Mouse (Mus musculus) hindbrain, embryonic 15.5 days (tissue): ENCODE results near the gene Slc25a39. TPM values are rescaled to one million over a fixed set of nuclear protein-coding genes. Genes with fewer than 3 reads are reported as not detected.
"Not testable (repeated sequence)": the region's sequence is repeated elsewhere in the genome, so short reads cannot be mapped to it uniquely, and the experiment has no call there.

ENCODE experiments used
- ATAC-seq: fragments of 200-750 bp; cut with Nextera tagmentation; 2 replicates; pipeline ENCODE4 v1.8.0; 2017; ENCODE audit warnings: low read depth, moderate number of reproducible peaks, moderate TSS enrichment; ENCODE audit not compliant: low FRiP score
- H3K27ac ChIP-seq: fragments of 300-500 bp; sonication (generic); replicated peaks from 2 replicates; pipeline ENCODE4 v1.5.1; 2015; ENCODE audit warnings: mild to moderate bottlenecking, inconsistent platforms
- H3K27me3 ChIP-seq: fragments of 300-500 bp; sonication (generic); 2 replicates; pipeline ENCODE4 v1.6.1; 2015; ENCODE audit warnings: control low read depth, inconsistent platforms
- H3K36me3 ChIP-seq: fragments of 300-500 bp; sonication (generic); 2 replicates; pipeline ENCODE4 v1.6.1; 2015; ENCODE audit warnings: control low read depth, inconsistent platforms
- H3K4me1 ChIP-seq: fragments of 300-500 bp; sonication (generic); replicated peaks from 2 replicates; pipeline ENCODE4 v1.6.1; 2015; ENCODE audit warnings: control low read depth, inconsistent platforms
- H3K4me2 ChIP-seq: fragments of 300-500 bp; sonication (generic); 2 replicates; pipeline ENCODE4 v1.6.1; 2015; ENCODE audit warnings: moderate library complexity, mild to moderate bottlenecking, inconsistent platforms
- H3K4me3 ChIP-seq: fragments of 300-500 bp; sonication (generic); 2 replicates; pipeline ENCODE4 v1.5.1; 2015; ENCODE audit warnings: mild to moderate bottlenecking, inconsistent platforms
- H3K9ac ChIP-seq: fragments of 300-500 bp; sonication (generic); 2 replicates; pipeline ENCODE4 v1.6.1; 2015; ENCODE audit warnings: inconsistent platforms
- H3K9me3 ChIP-seq: fragments of 300-500 bp; sonication (generic); 2 replicates; pipeline ENCODE4 v1.6.1; 2016; ENCODE audit warnings: control low read depth, inconsistent platforms
- WGBS: fragments of 180-500 bp; shearing (Covaris S2); methylation state at CpG from one replicate; pipeline ENCODE4 v1.1.7; 2015; 5-methylcytosine and 5-hydroxymethylcytosine counted together
- polyA plus RNA-seq: library from polyadenylated mRNA; unstranded; fragments of >200 nt; fragmentation: Nextera tagmentation; extraction: Ambion mirVana; gene quantifications from 2 replicates; pipeline ENCODE4 v1.2.1, GENCODE M21; 2015

Slc25a39 gene
- polyA plus RNA-seq, 1 experiment from 2014 or later, result 168 TPM

DNA sequence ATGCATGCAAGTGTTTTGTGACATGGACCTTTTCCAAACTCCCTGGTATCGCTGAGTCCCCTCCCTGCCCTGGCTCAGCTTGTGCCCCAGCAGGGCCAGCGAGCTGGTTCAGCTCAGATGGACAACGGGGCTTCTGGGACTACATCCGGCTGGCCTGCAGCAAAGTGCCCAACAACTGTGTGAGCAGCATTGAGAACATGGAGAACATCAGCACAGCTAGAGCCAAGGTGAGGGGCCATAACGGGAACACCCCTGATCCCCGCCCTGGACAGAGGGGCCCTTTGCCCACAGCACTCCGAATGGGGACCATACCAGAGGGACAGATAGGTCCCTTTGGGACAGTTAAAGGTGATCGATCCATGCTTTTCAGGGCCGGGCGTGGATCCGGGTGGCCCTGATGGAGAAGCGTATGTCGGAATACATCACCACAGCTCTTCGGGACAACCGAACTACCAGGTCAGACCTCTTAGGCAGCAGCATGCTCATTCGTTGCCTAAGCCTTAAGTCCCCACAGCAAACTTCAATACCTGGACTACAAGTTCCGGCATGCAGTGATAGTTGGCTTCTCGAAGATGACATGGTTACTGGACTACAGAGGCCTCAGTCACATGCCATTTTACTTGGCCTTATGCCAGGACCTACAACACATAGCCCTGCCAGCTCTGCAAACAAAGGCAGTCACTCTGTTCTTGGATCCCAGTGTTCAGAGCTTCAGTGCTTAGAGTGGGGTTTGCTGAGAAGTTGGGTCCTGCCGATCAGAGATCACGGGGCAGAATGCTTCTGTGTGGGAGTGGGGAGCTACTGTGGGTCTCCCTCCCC lies 9.5 kb downstream of the Slc25a39 start:
- Histone ChIP-seq H3K27ac (no peak overlapping the region), H3K27me3 (no peaks in the 10 kb centered on the region), H3K9ac (0 out of 2 replicates have a peak overlapping the region, but pooled peaks have one; percentile 3), H3K4me1 (peaks cover 58% of the 10 kb centered on the region), H3K36me3 (peaks cover 30% of the 10 kb centered on the region), H3K4me3 (no peak overlapping the region), H3K4me2 (no peak overlapping the region), H3K9me3 (no peaks in the 10 kb centered on the region)
- 74% methylated on average over 20 of the region's 20 CpGs for WGBS
- no peak for ATAC-seq

DNA sequence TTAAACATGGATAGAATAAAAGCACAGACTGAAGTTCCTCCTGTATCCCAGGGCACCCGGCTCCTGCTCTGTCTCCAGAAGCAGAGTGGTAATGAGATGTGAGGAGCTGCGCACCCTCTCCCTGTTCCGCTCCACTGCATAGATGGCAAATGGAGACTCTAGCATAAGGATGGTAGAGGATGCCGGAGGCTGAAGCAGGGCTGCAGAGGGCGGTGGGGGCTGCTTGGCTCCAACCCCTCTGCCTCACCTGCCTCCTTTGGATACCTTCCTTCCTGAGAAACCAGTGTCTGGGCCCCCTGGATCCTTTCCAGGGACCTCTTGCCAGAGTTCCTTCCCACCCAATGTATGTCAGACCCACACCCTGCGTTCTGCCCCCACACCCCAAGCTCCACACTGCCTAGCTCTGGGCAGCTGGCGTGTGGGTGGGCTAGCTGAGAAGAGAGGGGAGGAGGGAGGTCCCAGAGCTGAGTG lies 11.0 kb downstream of the Slc25a39 start:
- Histone ChIP-seq H3K4me1 (peaks cover 67% of the 10 kb centered on the region), H3K4me2 (peak overlapping the region; percentile 96), H3K36me3 (peaks cover 19% of the 10 kb centered on the region), H3K9ac (peak overlapping the region; percentile 39), H3K27ac (no peak overlapping the region), H3K4me3 (peak overlapping the region; percentile 90), H3K27me3 (no peaks in the 10 kb centered on the region), H3K9me3 (no peaks in the 10 kb centered on the region)
- no peak for ATAC-seq
- WGBS, result 50% methylated on average over 7 of the region's 7 CpGs

DNA sequence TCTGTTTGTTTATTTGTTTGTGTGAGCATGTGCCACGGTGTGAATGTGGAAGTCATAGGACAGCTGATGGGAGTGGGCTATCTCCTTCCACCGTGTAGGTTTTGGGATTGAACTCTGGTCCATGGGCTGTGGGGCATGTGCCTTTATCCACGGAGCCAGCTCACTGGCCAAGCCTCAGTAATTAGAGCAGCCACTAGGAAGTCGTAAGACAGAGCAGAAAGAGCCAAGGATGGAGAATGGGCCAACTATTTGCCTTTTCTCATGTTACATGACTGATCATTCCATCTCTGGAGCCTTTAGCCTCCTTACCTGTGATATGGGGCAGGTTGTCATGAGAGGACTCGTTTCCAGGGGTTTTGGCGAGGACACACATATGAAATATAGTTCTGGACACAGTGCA lies 11.5 kb downstream of the Slc25a39 start:
- H3K9ac ChIP-seq, result peak overlapping the region; percentile 39
- no peaks in the 10 kb centered on the region for H3K9me3 ChIP-seq
- H3K36me3 ChIP-seq, result peaks cover 19% of the 10 kb centered on the region
- ATAC-seq, result no peak
- no peak overlapping the region for H3K27ac ChIP-seq
- peak overlapping the region; percentile 90 for H3K4me3 ChIP-seq
- 55% methylated on average over 6 of the region's 6 CpGs for WGBS
- peaks cover 67% of the 10 kb centered on the region for H3K4me1 ChIP-seq
- no peaks in the 10 kb centered on the region for H3K27me3 ChIP-seq
- H3K4me2 ChIP-seq, result peak overlapping the region; percentile 96

DNA sequence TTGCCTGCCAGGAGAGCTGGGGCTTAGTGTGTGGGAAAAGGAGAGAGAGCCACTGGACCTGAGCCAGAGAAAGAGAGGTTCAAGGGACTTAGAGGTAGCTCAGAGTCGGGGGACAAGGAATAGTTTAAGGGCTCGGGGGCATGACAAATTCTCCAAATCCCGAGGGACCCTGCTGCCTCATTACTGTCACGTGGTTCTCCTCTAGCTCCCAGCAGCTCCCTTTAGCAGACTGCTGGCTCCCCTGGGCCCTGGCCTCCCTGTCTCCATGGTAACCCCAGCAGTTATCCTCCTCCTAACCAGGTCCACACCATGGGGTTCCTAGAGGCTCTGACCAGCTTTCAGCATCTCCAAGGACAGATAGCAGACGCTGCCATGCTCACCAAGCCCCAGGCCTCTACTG lies 12.5 kb downstream of the Slc25a39 start:
- no peaks in the 10 kb centered on the region for H3K27me3 ChIP-seq
- H3K36me3 ChIP-seq, result peaks cover 10% of the 10 kb centered on the region
- WGBS, result 0% methylated on average over 5 of the region's 5 CpGs
- peak overlapping the region; percentile 90 for H3K4me3 ChIP-seq
- peak overlapping the region; percentile 96 for H3K4me2 ChIP-seq
- peak overlapping the region; percentile 98 for H3K27ac ChIP-seq
- no peak for ATAC-seq
- H3K9me3 ChIP-seq, result no peaks in the 10 kb centered on the region
- peaks cover 67% of the 10 kb centered on the region for H3K4me1 ChIP-seq
- peak overlapping the region; percentile 81 for H3K9ac ChIP-seq

DNA sequence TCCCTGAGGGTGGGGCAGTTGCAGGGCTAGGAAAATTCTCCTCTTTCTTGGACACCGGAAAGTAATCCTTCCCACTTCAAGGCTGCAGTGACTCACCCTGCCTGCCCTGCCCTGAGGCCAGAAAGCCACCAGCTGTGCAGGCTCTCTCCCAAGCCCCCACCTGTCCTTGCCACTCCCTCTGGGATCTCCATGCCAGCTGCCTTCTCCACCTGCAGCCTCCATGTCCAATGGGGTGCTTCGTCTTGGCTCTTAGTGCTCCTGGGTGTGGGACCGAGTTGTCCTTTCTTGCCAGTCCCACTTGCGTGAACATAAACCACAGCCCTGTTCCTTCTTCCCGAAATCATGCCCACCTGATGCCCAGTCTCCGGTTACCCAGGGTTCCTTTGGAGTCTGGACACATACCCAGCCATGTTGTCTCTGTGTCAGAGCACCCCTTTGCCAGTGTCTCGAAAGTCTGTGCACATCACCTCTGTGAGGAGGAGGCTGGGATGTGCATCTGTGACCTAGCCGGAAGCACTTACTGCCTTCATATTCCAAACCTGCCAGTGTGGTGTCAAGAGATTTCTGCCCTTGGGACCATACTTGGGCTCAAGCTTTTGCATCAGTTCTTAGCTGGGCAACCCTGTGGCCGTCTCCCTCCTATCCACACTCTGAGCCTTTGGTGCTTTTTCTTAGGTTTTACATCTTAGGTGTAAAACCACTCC lies 13.2 kb downstream of the Slc25a39 start:
- H3K9me3 ChIP-seq, result no peaks in the 10 kb centered on the region
- no peak for ATAC-seq
- peak overlapping the region; percentile 98 for H3K27ac ChIP-seq
- peaks cover 65% of the 10 kb centered on the region for H3K4me1 ChIP-seq
- H3K36me3 ChIP-seq, result peaks cover 8% of the 10 kb centered on the region
- no peaks in the 10 kb centered on the region for H3K27me3 ChIP-seq
- H3K4me2 ChIP-seq, result peak overlapping the region; percentile 96
- WGBS, result 53% methylated on average over 9 of the region's 9 CpGs
- peak overlapping the region; percentile 90 for H3K4me3 ChIP-seq
- H3K9ac ChIP-seq, result peak overlapping the region; percentile 81

DNA sequence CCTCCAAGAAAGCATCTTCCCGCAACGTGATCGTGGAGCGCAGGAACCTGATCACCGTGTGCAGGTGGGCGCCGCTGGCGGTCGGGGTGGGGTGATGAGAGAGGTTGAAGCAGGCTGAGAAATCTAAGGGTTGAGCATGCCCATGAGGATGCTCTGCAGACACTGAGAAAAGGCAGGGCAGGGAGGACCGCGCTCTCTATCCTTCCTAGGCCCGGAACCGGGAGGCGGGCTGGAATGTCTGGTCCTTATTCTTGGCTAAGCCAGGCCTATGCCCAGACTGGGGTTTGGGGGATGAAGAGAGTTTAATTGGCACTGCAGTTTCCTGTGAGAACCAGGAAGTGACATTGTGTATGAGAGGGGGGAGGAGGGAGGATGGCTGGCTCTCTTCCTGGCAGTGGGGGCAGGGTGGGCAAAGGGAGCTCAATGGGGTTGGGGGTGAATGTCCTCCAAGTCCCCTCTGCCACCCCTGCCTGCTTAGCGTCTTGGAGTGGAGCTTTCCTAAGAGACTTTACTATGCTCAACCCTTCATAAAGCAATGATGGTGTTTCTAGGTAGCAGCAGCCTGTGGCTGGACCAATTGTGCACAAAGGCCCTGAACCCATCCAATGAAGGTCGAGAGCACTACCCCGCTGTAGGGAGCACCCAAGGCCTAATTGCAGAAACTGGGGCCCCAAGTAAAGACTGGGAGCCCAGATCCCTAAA lies 13.9 kb downstream of the Slc25a39 start:
- peak overlapping the region; percentile 90 for H3K4me3 ChIP-seq
- 0 out of 2 replicates have a peak, but pooled peaks cover 5% of the 10 kb centered on the region for H3K36me3 ChIP-seq
- H3K9ac ChIP-seq, result peak overlapping the region; percentile 81
- H3K27me3 ChIP-seq, result no peaks in the 10 kb centered on the region
- no peaks in the 10 kb centered on the region for H3K9me3 ChIP-seq
- WGBS, result 7% methylated on average over 17 of the region's 17 CpGs
- peak overlapping the region; percentile 98 for H3K27ac ChIP-seq
- ATAC-seq, result peak; percentile 63
- peak overlapping the region; percentile 96 for H3K4me2 ChIP-seq
- peaks cover 60% of the 10 kb centered on the region for H3K4me1 ChIP-seq

DNA sequence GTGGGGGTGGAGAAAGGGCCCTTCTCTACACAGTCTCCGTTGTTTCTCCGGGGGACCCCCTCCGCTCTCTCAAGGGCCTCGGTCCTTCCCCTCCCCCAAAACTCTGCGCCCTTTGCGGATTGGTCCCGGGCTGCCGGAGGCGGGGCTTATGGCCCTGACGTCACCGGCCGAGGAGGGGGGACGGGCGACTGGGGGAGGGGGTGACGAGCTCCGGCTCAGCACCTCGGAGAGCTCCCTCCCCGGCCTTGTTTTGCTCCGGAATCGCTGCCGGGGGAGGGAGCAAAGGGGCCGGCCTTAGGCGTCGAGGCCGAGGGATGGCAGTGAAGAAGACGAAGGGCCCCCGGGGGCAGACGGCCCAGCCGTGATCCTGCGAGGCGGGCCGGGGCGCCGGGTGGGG lies 14.5 kb downstream of the Slc25a39 start, which contains the start of gene Rundc3a:
Gene Rundc3a (plus strand): TSS at position 166 of the 397 bp plus-strand sequence.
- WGBS, result 0% methylated on average over 31 of the region's 34 CpGs
- Histone ChIP-seq H3K9ac (peak within 1 kb of the TSS; percentile 81), H3K27ac (peak within 1 kb of the TSS; percentile 98), H3K4me1 (peaks cover 53% of the 10 kb centered on the region), H3K36me3 (no peaks in the 10 kb centered on the region), H3K4me3 (peak within 1 kb of the TSS; percentile 90), H3K4me2 (peak within 1 kb of the TSS; percentile 96), H3K27me3 (no peaks in the 10 kb centered on the region), H3K9me3 (no peaks in the 10 kb centered on the region)
- peak; percentile 92 for ATAC-seq

DNA sequence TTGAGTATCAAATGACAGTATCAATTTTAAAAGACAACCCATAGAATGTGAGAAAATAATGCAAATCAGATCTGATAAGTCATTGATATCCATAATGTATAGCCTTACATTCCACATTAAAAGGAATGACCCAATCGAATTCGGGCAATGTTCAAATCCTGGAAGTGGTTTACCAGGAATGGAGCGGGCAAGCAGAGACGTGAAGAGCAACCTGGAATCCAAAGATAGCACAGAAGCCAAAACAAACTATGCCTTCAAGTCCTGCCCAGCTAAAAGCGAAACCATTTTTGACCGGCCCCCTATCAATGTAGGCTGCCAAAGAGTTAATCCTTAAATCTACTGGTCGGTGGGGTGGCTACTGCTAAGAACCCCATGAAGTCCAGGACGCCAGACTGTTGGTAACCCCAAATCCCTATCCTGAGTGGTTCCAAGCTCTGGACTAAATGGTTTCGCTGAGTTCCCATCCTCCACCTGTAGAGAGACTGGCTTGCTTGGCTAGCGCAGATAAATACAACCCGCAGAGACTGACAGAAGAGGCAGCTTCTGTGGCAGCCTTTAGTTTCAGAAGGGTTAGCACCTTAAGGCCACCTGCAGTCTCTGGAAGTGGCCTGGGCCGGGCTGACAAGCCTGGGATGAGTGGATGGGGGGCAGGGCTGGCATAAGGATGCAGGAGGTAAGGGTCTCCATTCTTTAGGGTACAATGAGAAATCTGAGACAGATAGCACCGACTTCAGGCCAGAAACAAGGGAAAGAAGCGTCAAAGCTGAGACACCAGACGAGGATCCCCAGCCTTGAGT lies 15.1 kb downstream of the Slc25a39 start:
- Histone ChIP-seq H3K4me1 (peaks cover 49% of the 10 kb centered on the region), H3K36me3 (no peaks in the 10 kb centered on the region), H3K4me3 (peak overlapping the region; percentile 90), H3K27ac (peak overlapping the region; percentile 98), H3K9me3 (no peaks in the 10 kb centered on the region), H3K4me2 (peak overlapping the region; percentile 96), H3K9ac (peak overlapping the region; percentile 81), H3K27me3 (no peaks in the 10 kb centered on the region)
- 20% methylated on average over 15 of the region's 15 CpGs for WGBS
- peak; percentile 49 for ATAC-seq

DNA sequence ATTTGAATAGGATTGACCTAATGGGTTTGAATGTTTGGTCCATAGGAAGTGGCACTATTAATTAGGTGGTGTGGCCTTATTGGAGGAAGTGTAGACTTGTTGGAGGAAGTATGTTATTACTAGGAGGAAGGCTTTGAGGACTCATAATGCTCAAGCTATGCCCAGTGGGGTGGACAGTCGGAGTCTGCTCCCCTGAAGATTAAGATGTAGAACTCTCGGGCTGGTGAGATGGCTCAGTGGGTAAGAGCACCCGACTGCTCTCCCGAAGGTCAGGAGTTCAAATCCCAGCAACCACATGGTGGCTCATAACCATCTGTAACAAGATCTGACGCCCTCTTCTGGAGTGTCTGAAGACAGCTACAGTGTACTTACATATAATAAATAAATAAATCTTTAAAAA lies 18.3 kb downstream of the Slc25a39 start:
- 84% methylated on average over 4 of the region's 5 CpGs for WGBS
- not testable (repeated sequence) for H3K36me3 ChIP-seq, ATAC-seq

DNA sequence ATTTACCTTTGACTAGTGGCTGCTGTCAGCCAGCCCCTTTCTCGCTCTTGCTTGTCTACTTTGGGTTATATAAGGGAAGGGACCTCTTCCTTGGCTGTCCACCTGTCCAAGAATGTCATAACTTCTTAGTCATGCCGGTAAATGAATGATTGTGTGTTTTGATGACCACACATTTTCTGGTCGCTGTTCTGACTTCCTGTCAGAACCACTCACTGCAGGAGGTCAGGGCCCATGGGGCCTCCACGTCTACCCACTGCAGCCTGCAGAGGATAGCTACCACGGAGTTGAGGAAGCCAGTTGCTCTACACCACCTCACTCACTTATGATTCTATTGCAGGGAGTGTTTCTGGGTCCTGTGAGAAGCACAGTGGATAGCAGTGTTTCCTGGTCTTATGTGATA lies 21.6 kb downstream of the Slc25a39 start:
- Histone ChIP-seq H3K4me2 (no peak overlapping the region), H3K4me1 (no peaks in the 10 kb centered on the region), H3K27me3 (no peaks in the 10 kb centered on the region), H3K4me3 (no peak overlapping the region), H3K9ac (no peak overlapping the region), H3K27ac (no peak overlapping the region), H3K9me3 (no peaks in the 10 kb centered on the region), H3K36me3 (no peaks in the 10 kb centered on the region)
- 66% methylated on average over 5 of the region's 5 CpGs for WGBS
- ATAC-seq, result no peak

More for the DNA sequence above, 18.3 kb downstream of the Slc25a39 start:
- H3K9me3 ChIP-seq, H3K27me3 ChIP-seq, H3K4me3 ChIP-seq, H3K9ac ChIP-seq, H3K27ac ChIP-seq, H3K4me2 ChIP-seq: not testable (repeated sequence)
- peaks cover 17% of the 10 kb centered on the region for H3K4me1 ChIP-seq

DNA sequence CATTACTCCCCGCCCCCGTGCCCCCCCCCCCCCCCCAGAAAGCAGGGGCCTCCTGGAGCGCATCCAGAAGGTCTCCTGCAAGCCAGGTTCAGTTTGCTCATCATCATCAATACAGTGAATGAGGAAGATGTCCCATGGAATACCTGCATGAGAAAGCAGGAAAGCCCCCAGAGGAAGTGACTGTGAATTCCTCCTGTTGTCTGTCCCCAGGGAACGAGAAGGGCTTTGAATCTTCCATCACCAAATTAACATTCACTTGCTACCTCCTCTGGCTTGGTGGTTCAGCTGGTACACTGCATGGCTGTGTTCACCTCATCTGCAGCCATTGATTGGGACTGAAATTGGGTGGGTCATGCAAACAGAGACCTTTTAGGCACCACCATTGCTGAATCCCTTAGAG lies 22.7 kb downstream of the Slc25a39 start:
- H3K36me3 ChIP-seq, result no peaks in the 10 kb centered on the region
- no peaks in the 10 kb centered on the region for H3K27me3 ChIP-seq
- 62% methylated on average over 4 of the region's 4 CpGs for WGBS
- H3K4me2 ChIP-seq, result no peak overlapping the region
- H3K4me3 ChIP-seq, result no peak overlapping the region
- H3K27ac ChIP-seq, result no peak overlapping the region
- H3K9me3 ChIP-seq, result no peaks in the 10 kb centered on the region
- no peaks in the 10 kb centered on the region for H3K4me1 ChIP-seq
- no peak for ATAC-seq
- H3K9ac ChIP-seq, result no peak overlapping the region
